Mouse (Mus musculus): Measurements from ENCODE around the gene Prss27.
A peak's percentile ranks its signal among the peaks of the same experiment; 100 is the strongest.
"Not testable (repeated sequence)": the region's sequence is repeated elsewhere in the genome, so short reads cannot be mapped to it uniquely, and the experiment has no call there.

Prss27 gene

GRCm38 (mm10) chr17:24029477-24029876 is 8.5 kb upstream of the Prss27 start:
- no peak for DNase-seq (ENCODE audit: inconsistent age in 2 of 2, low spot score in 1 of 2)

GRCm38 (mm10) chr17:24030551-24030950 is 7.4 kb upstream of the Prss27 start:
- DNase-seq (ENCODE audit: inconsistent age in 2 of 2, low spot score in 1 of 2): no peak

GRCm38 (mm10) chr17:24035087-24035486 is 2.9 kb upstream of the Prss27 start:
- DNase-seq (ENCODE audit: inconsistent age in 2 of 2, low spot score in 1 of 2): no peak

GRCm38 (mm10) chr17:24036954-24037353 is 990 bp upstream of the Prss27 start:
- DNase-seq (ENCODE audit: inconsistent age in 2 of 2, low spot score in 1 of 2): peak in 1 of 2 experiments; percentile 65

- no peak for DNase-seq (ENCODE audit: inconsistent age in 2 of 2, low spot score in 1 of 2)
Observed at GRCm38 (mm10) chr17:24037360-24037759, 584 bp upstream of the Prss27 start.

GRCm38 (mm10) chr17:24044482-24044881 is 6.5 kb downstream of the Prss27 start:
- DNase-seq (ENCODE audit: inconsistent age in 2 of 2, low spot score in 1 of 2): no peak

GRCm38 (mm10) chr17:24045608-24046007 is 7.7 kb downstream of the Prss27 start:
- DNase-seq (ENCODE audit: inconsistent age in 2 of 2, low spot score in 1 of 2): peak; percentile 33 to 58

GRCm38 (mm10) chr17:24046026-24046425 is 8.1 kb downstream of the Prss27 start:
- DNase-seq (ENCODE audit: inconsistent age in 2 of 2, low spot score in 1 of 2): no peak

- no peak for DNase-seq (ENCODE audit: inconsistent age in 2 of 2, low spot score in 1 of 2)
Observed at GRCm38 (mm10) chr17:24048053-24048452, 10.1 kb downstream of the Prss27 start.

GRCm38 (mm10) chr17:24049008-24049407 is 11.1 kb downstream of the Prss27 start:
- DNase-seq (ENCODE audit: inconsistent age in 2 of 2, low spot score in 1 of 2): no peak

- DNase-seq (ENCODE audit: inconsistent age in 2 of 2, low spot score in 1 of 2): no peak
Observed at GRCm38 (mm10) chr17:24056636-24057625, 19.0 kb downstream of the Prss27 start.

- no peak for DNase-seq (ENCODE audit: inconsistent age in 2 of 2, low spot score in 1 of 2)
Observed at GRCm38 (mm10) chr17:24057730-24058245, 19.8 kb downstream of the Prss27 start.

GRCm38 (mm10) chr17:24062459-24063155 is 24.7 kb downstream of the Prss27 start:
- DNase-seq (ENCODE audit: inconsistent age in 2 of 2, low spot score in 1 of 2): no peak

- DNase-seq (ENCODE audit: inconsistent age in 2 of 2, low spot score in 1 of 2): no peak
Observed at GRCm38 (mm10) chr17:24068271-24068670, 30.3 kb downstream of the Prss27 start.

- DNase-seq (ENCODE audit: inconsistent age in 2 of 2, low spot score in 1 of 2): no peak
Observed at GRCm38 (mm10) chr17:24069531-24069930, 31.6 kb downstream of the Prss27 start.

- DNase-seq (ENCODE audit: inconsistent age in 2 of 2, low spot score in 1 of 2): peak; percentile 95 to 98
Observed at GRCm38 (mm10) chr17:24072919-24073696, 35.2 kb downstream of the Prss27 start, which contains the start of gene Kctd5. TSS of gene Kctd5 (minus strand) at chr17:24073485.

- no peak for DNase-seq (ENCODE audit: inconsistent age in 2 of 2, low spot score in 1 of 2)
Observed at GRCm38 (mm10) chr17:24077101-24077500, 39.2 kb downstream of the Prss27 start.

- no peak for DNase-seq (ENCODE audit: inconsistent age in 2 of 2, low spot score in 1 of 2)
Observed at GRCm38 (mm10) chr17:24084593-24084992, 46.6 kb downstream of the Prss27 start.

- not testable (repeated sequence) for DNase-seq (ENCODE audit: inconsistent age in 2 of 2, low spot score in 1 of 2)
Observed at GRCm38 (mm10) chr17:24086399-24086798, 48.5 kb downstream of the Prss27 start.

- DNase-seq (ENCODE audit: inconsistent age in 2 of 2, low spot score in 1 of 2): no peak
Observed at GRCm38 (mm10) chr17:24090575-24090974, 52.6 kb downstream of the Prss27 start.
